In the genomic region with DNA sequence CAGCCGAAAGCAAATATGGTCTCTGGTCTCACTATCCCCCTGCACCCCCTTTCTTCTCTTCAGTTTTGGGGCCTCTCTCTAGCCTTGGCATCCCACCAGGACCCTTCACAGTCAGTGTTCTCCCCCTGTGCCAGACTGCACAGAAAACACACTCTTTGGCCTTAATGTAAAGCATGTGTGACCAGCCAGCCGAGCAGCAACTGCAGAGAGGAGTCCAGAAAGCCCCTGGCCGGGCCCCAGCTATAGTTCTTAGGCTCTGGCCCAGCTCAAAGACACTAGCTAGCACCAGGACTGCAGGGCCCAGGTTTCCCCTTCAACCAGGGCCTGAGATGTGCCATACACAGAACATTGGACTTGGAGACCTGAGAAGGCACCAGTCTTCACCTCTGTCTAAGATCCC, we compare ENCODE assay signal across 10 mouse cellular contexts.
"Had no signal": no experiment of that assay in that cellular context is flagged by ENCODE, and none has a peak within 500 bp of the region (broad histone marks: within the 10 kb centered on the region; RNA-seq: fewer than 3 reads in every experiment).

No protein-coding gene starts in this region.

- DNase-seq: kidney, postnatal 10 days; kidney, postnatal 4 days; lung, adult 18-20 months; midbrain, embryonic 14.5 days; thymus, postnatal 36 days had no signal

- H3K27me3 ChIP-seq: neural tube, embryonic 15.5 days; stomach, embryonic 15.5 days had no signal

- H3K27ac ChIP-seq: layer of hippocampus, adult 2 months; liver, embryonic 14.5 days; neural tube, embryonic 15.5 days; stomach, embryonic 15.5 days had no signal

- H3K9ac ChIP-seq: liver, embryonic 14.5 days; neural tube, embryonic 15.5 days; stomach, embryonic 15.5 days had no signal

- H3K9me3 ChIP-seq: neural tube, embryonic 15.5 days; stomach, embryonic 15.5 days had no signal

- H3K4me3 ChIP-seq: layer of hippocampus, adult 2 months; myocyte; neural tube, embryonic 15.5 days; stomach, embryonic 15.5 days had no signal

- H3K36me3 ChIP-seq: neural tube, embryonic 15.5 days; stomach, embryonic 15.5 days had no signal

- H3K4me1 ChIP-seq: neural tube, embryonic 15.5 days; stomach, embryonic 15.5 days had no signal

- H3K4me2 ChIP-seq: neural tube, embryonic 15.5 days; stomach, embryonic 15.5 days had no signal
